Mouse (Mus musculus) T-helper 1 cell (primary cell): ENCODE data around the gene BC051665.

Experiments
- in situ Hi-C: fragments of 300-600 bp; cut with MboI, MseI; formaldehyde crosslinking; loops from one replicate; pipeline ENCODE4 v1.15.1; 2025; ENCODE audit warnings: high pct_unique_total_duplicates

The BC051665 gene

DNA sequence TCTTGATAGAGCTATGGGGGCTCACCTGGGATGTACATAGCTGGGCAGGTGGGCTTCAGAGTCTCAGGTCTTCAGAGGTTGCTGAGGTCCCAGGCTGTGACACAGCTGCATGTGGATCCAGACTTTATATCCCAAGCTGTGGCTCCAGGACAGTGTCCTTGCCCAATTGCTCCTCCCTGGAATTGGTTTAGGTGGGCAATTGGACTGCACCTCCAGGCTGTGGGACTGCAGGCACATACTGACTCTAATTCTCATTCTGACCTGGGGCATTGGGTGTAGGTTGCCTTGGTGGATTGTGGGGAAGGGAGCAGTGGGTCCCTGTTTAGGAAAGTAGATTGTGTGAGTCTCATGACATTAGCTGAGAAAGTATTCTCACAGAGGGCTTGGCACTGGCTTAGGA is at the start of gene BC051665:
TSS of gene BC051665 (minus strand) at position 101 of the 400 bp plus-strand sequence.
- in situ Hi-C loops: no loop called here

DNA sequence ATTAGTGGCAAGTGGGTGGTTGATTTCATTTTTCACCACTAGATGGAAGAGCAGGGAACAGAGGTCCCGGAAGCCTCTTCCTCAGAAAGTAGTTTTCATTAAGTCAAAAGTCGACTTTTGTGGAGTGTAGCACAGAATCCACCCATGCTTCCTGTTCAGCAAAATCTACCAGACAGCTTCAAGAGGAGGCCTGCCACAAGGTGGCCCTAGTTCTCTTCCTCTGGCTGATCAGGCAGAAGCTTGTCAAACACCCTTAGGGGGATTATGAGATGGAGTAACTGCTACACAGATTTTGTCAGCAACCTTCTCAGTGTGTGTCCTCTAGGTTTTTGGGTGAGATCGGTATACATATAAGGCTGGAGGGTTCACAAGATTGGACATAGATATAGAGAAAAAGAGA is 39.9 kb upstream of the BC051665 start:
- in situ Hi-C loops: no loop called here

DNA sequence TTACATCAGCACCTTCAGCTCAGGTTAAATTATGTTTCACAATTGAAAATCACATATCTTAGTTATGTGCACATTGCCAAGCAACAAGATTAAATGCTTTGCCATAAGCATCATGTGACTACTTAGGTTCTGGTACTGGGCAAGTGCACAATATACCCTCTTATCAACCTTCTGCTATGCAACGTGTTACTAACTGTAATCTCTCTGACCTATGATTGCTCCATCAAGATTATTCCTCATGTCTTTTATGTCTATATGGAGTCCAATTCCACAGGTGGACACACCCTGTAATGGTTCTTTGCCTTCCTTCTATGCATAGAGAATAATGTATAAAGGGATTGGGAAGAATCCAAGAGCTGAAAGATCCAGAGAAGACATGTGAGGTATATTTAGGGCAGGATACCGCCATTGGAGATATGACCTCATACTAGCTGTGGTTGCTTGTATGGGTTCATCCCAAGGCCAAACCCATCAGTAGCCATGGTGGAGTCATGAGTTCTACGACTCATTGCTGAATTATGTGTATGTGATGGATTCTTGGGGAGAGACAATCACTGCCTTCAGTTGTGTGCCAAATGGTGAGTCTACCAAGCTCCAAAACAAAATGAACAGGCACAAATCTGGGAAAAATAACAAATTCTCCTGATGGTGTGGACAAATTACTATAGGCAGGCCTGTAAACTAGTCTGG is 34.5 kb upstream of the BC051665 start:
- in situ Hi-C loops: no loop called here

GRCm38 (mm10) chr13:60819469-60819868 is 33.3 kb upstream of the BC051665 start:
- in situ Hi-C loops: no loop called here

DNA sequence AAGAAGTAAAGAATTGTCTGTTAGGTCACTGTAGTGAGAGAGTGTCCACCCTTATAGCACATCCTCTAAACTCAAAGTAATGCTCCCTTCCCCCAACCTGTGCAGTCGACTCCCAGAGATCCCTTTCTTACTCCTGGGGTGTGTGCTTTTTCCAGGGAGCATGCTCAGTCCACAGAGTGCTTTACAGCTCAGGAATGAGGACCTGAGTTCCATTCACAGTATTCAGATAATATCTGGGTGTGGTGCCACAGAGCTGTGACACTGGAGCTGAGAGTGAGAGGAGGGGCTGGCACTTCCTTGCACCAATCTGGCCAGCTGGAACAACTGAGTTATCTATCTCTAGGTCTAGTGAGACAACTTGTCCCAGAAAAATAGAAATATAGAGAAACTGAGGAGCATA is 27.6 kb upstream of the BC051665 start:
- in situ Hi-C loops: no loop called here

GRCm38 (mm10) chr13:60812768-60813167 is 26.6 kb upstream of the BC051665 start:
- in situ Hi-C loops: no loop called here

GRCm38 (mm10) chr13:60809690-60810089 is 23.5 kb upstream of the BC051665 start:
- in situ Hi-C loops: no loop called here

- in situ Hi-C loops: no loop called here
These were observed 16.6 kb upstream of the BC051665 start, which contains the start of gene Ctsll3 for GRCm38 (mm10) chr13:60802749-60803148. Gene Ctsll3 (minus strand): TSS chr13:60802849.

- in situ Hi-C loops: no loop called here
These were observed 3.3 kb upstream of the BC051665 start for GRCm38 (mm10) chr13:60789466-60789865.

DNA sequence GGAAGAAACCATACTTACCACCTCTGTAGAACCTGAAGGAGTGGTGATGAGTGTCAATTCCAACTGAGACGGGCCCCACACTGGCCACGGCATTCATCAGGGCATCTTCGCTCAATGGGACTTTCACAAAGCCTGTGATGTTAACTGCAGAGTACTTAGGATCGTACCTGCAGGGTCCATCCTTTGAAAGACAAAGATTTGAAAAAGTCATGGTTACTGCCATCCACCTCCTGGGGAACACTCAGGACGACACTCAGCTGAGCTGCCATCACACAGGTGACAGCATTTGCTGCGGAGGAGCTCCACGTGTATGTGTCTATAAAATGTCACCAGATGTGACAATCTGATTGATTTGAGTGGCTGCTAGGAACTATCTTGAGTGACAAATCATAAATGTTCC is 2.9 kb downstream of the BC051665 start:
- in situ Hi-C loops: no loop called here

GRCm38 (mm10) chr13:60780534-60780933 is 5.6 kb downstream of the BC051665 start:
- in situ Hi-C loops: no loop called here

GRCm38 (mm10) chr13:60761161-60761560 is 25.0 kb downstream of the BC051665 start:
- in situ Hi-C loops: loop anchor here (10.0 kb wide), 1 partner anchor 404 kb away; the partner anchor contains the start of gene Ctsr

DNA sequence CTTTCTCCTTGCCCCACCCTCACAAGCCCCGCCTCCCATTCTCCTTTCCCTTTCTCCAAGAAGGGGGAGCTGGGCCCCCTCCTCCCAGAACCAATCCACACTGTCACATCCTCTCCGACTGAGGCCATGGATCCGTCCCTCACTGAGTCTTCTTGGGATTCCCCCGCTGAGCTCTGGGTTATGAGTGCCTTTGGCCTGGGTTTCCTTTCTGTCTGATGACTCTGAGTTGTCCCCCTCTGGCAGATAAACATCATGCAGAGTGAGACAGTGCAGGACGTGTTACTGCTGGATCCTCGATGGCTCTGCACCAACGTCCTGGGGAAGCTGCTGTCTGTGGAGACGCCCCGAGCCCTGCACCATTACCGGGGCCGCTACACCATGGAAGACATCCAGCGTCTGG is 25.8 kb downstream of the BC051665 start:
- in situ Hi-C loops: loop anchor here (10.0 kb wide), 1 partner anchor 404 kb away; the partner anchor contains the start of gene Ctsr

GRCm38 (mm10) chr13:60759136-60759535 is 27.0 kb downstream of the BC051665 start:
- in situ Hi-C loops: no loop called here

DNA sequence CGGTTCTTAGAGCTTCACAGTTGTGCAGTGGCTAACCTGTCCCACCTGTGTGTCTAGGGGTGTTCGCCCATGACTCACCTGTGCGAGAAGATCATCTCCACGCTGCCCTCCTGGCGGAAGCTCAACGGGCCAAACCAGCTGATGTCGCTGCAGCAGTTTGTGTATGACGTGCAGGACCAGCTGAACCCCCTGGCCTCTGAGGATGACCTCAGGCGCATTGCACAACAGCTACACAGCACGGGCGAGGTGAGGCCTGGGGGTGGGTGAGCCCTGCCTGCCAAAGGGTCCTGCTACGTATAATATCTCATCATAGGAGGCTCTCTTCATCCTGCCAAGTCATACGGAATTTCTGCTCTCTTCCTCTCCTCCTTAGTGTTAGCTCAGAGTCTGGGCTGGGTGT is 28.9 kb downstream of the BC051665 start:
- in situ Hi-C loops: no loop called here

- in situ Hi-C loops: no loop called here
These were observed 30.9 kb downstream of the BC051665 start for GRCm38 (mm10) chr13:60755251-60755650.

- in situ Hi-C loops: no loop called here
These were observed 32.9 kb downstream of the BC051665 start for GRCm38 (mm10) chr13:60753216-60753615.

- in situ Hi-C loops: no loop called here
These were observed 35.2 kb downstream of the BC051665 start for GRCm38 (mm10) chr13:60750930-60751329.

DNA sequence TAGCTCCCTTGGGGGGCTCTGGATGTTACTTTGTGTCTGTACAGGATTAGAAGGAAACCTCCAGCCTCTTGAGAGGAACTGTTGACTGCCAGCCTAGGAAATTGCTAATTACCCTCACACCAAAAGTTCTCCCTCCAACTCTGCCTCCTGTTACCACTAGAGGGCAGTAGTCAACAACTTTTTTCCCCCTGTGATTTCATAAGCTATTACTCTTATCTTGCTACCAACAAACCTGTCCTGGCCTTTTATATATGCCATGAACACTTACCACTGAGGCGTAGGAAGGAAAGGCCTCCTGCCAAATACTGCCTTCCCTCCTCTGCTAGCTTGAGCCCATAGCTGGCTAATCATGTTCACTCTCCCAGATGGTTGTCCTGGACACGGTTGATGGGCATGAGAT is 37.6 kb downstream of the BC051665 start:
- in situ Hi-C loops: no loop called here

DNA sequence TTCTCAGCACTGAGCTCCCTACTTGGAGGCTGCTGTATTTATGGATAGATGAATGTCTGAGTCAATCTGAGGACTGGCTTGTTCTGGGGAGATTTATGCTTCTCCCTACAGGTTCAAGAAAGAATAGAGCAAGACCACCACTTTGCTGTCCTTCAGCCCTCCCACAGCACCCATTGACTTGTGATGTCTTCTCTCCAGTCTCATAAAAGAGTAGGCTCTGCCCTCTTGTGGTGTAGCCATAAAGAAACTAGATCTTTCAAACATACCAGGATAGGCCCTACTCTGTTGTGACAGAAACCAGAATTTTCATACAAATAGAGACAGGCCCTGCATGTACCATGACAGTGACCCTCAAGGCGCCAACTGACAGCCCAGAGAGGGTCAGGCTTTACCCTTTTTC is 39.0 kb downstream of the BC051665 start:
- in situ Hi-C loops: no loop called here

DNA sequence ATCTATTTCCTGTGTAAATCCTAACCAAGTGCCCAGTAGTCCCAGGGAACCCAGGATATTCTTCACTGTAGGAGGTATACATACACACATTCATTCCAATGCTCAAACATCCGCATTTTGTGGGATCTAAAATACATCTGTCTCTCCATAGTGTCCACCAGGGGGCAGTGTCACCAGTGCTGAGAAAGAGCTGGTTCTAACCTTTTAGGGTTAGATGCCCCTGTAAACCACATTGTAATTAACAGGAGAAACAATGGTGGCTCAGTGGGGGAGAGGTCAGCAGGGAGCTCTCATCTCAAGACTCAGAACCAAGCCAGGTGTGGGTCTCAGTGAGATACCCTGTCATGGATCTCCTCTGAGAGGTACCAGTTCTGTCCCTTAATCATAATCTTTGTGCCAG is 39.9 kb downstream of the BC051665 start:
- in situ Hi-C loops: no loop called here

GRCm38 (mm10) chr13:60745358-60745757 is 40.8 kb downstream of the BC051665 start:
- in situ Hi-C loops: no loop called here

DNA sequence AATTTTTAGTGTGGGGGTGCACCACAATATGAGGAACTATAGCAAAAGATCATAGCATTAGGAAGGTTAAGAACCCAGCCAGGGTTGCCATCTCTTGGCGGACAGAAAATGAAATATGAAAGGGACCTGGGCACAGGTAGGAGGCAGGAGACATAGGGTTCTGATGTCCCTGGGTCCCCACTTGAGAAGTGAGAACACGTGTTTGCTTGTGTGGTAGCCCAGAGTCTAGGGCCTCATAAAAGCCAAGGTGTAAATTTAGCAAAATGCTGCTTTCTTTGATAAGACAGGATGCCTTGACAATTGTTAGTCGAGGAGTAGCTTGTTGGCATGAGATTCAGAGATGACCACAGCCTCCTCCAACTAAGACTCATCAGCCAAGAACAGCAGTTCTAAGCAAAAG is 41.4 kb downstream of the BC051665 start:
- in situ Hi-C loops: loop anchor here (5.0 kb wide), 1 partner anchor 267 kb away; no protein-coding TSS in a partner anchor

DNA sequence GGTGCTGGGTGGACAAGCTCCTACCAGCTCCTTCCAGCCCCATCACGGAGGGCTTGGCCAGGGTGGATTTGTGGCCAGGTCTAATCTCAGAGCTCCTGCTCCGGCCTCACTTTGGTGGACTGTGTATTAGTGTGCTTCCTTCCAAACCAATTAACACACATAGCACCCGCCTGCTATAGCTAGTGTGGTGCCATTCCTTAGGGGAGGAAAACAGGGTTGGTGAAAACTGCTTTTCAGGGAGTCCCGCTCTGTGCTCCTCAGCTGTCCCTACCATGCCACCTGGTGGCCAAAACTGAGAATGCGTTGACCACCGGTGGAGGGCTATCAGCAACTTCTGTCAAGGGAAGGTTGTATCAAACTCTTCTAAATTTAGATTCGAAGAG is 42.1 kb downstream of the BC051665 start:
- in situ Hi-C loops: loop anchor here (5.0 kb wide), 1 partner anchor 267 kb away; no protein-coding TSS in a partner anchor
